Mouse (Mus musculus) colon, adult 2 months (tissue): ENCODE measurements around the gene Fam102b. TPM values are rescaled to one million over a fixed set of nuclear protein-coding genes. Genes with fewer than 3 reads are reported as not detected.

Experiments
- polyA plus RNA-seq: library from polyadenylated mRNA; depleted of rRNA; stranded (reverse); fragments of >200 nt; gene quantifications from 2 replicates; pipeline ENCODE4 v1.2.3, GENCODE M21; 2012; rRNA removed

The Fam102b gene
- polyA plus RNA-seq = 5.8 and 7.1 TPM in 2 replicates

GRCm38 (mm10) chr3:109027515-109027987, at the start of gene Fam102b:
Fam102b (minus strand) TSS chr3:109027607.

GRCm38 (mm10) chr3:108940001-108940633, 87.3 kb downstream of the Fam102b start, which contains the start of gene Gm9857:
Gm9857 (minus strand) TSS chr3:108940445.

DNA sequence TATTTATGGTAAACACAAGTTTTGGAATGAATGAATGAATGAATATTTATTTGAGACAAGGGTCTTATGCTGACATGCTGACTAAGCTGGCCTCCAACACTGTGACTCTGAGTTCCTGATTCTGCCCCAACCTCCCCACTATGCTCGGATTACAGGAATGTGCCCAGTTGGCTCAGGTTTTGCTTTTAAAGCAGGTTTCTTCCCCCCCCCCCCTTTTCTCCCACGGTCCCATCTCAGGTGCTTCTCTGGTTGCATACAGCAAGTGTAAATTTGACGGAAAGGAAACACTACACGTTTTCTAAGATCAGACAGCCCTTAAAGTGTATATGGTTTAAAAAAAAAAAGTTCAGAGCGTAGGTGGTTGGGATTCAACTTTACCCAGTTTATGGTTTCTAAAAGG, 87.8 kb downstream of the Fam102b start, which contains the start of gene Henmt1:
TSS of gene Henmt1 (plus strand) at position 301 of the 400 bp plus-strand sequence.

Other genes starting within 250 kb of the Fam102b start
- gene Stxbp3, start 187.1 kb downstream of the Fam102b start, polyA plus RNA-seq = 4.3 and 7.3 TPM in 2 replicates
- 0.42 and 0.48 TPM in 2 replicates for gene Fndc7, start 137.6 kb downstream of the Fam102b start, polyA plus RNA-seq
- 56.6 and 62.9 TPM in 2 replicates for gene Prpf38b, start 115.9 kb downstream of the Fam102b start, polyA plus RNA-seq
- 0.07 TPM in 1 of 2 replicates, not detected in the other for gene Henmt1, start 87.7 kb downstream of the Fam102b start, polyA plus RNA-seq
- gene Gm9857, start 87.2 kb downstream of the Fam102b start, polyA plus RNA-seq = not detected in 2 replicates
- gene Slc25a54, start 52.9 kb upstream of the Fam102b start, polyA plus RNA-seq = not detected in 2 replicates
- 83.7 and 116 TPM in 2 replicates for gene Slc25a24, start 95.5 kb upstream of the Fam102b start, polyA plus RNA-seq